Mouse (Mus musculus): ENCODE results near the gene Armcx1. TPM values are rescaled to one million over a fixed set of nuclear protein-coding genes. Genes with fewer than 3 reads are reported as not detected.
A peak's percentile ranks its signal among the peaks of the same experiment; 100 is the strongest.
"Not testable (repeated sequence)": the region's sequence is repeated elsewhere in the genome, so short reads cannot be mapped to it uniquely, and the experiment has no call there.

Armcx1 gene
- polyA plus RNA-seq, 1 experiment, result 2.8 TPM

- H3K4me3 ChIP-seq (ENCODE audit: control insufficient read depth, insufficient read depth, low read length), result no peak overlapping the region
- H3K27ac ChIP-seq (ENCODE audit: control insufficient read depth, insufficient read depth, low read length), result no peak overlapping the region
- TF ChIP-seq POLR2A (IDR thresholded peaks at IDR 0.05; ENCODE audit: control insufficient read depth, extremely low read depth, insufficient read depth, low read length, poor library complexity), result no peak
- no peak for TF ChIP-seq CTCF (IDR thresholded peaks at IDR 0.05; ENCODE audit: borderline replicate concordance, control insufficient read depth, extremely low read depth, insufficient read depth, low read length, poor library complexity)
- no peaks in the 10 kb centered on the region for H3K36me3 ChIP-seq (ENCODE audit: control insufficient read depth, insufficient read depth, low read length)
- H3K27me3 ChIP-seq (ENCODE audit: control insufficient read depth, insufficient read depth, low read length), result no peaks in the 10 kb centered on the region
- H3K4me1 ChIP-seq (replicated peaks; ENCODE audit: control insufficient read depth, insufficient read depth, low read length), result peaks cover 6% of the 10 kb centered on the region
- no peak for DNase-seq
- 60% methylated on average over 4 of the region's 4 CpGs for WGBS
Observed at GRCm38 (mm10) chrX:134752584-134752983, 34.8 kb downstream of the Armcx1 start.

GRCm38 (mm10) chrX:134756434-134757292, 38.9 kb downstream of the Armcx1 start, which contains the start of gene Armcx3:
Gene Armcx3 (plus strand): TSS chrX:134756595.
- Histone ChIP-seq H3K4me1 (replicated peaks; ENCODE audit: control insufficient read depth, insufficient read depth, low read length) (peaks cover 4% of the 10 kb centered on the region), H3K27me3 (ENCODE audit: control insufficient read depth, insufficient read depth, low read length) (no peaks in the 10 kb centered on the region), H3K36me3 (ENCODE audit: control insufficient read depth, insufficient read depth, low read length) (no peaks in the 10 kb centered on the region), H3K27ac (ENCODE audit: control insufficient read depth, insufficient read depth, low read length) (no peak within 1 kb of the TSS), H3K4me3 (ENCODE audit: control insufficient read depth, insufficient read depth, low read length) (peak within 1 kb of the TSS; percentile 99)
- DNase-seq, result peak; percentile 57
- WGBS, result under 1% methylated on average over 45 of the region's 46 CpGs
- TF ChIP-seq POLR2A (IDR thresholded peaks at IDR 0.05; ENCODE audit: control insufficient read depth, extremely low read depth, insufficient read depth, low read length, poor library complexity) (no peak), CTCF (IDR thresholded peaks at IDR 0.05; ENCODE audit: borderline replicate concordance, control insufficient read depth, extremely low read depth, insufficient read depth, low read length, poor library complexity) (no peak)

DNA sequence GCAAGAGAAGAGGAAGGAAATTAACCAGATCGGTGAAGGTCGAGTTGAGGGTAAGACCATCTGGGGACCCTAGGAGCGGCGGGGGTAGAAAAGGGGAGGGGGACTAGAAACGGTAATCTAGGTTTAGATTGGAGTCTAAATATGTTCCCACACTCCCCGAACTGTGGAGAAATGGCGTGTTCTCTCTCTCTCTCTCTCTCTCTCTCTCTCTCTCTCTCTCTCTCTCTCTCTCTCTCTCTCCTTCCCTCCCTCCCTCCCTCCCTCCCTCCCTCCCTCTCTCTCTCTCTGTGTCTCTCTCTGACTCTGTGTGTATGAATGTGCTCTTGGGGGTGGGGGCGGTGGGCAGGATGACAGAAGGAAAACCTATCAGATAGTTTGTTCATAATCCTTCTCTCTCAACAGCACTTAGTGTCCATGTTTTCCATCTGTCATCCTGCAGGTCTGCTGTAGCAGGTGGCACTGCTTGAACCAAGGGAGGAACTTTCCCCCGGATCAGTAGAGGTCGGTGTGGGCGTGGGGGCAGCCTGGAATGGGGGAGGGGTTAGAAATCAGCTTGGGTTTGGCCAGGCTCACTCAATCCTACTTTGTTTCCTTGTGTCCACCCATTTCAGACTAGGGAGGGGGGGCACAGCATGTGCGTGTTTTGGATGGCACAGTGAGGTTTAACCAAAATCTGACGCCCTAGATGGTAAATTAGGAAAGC, 39.7 kb downstream of the Armcx1 start:
- no peak for DNase-seq
- Histone ChIP-seq H3K27me3 (ENCODE audit: control insufficient read depth, insufficient read depth, low read length) (no peaks in the 10 kb centered on the region), H3K36me3 (ENCODE audit: control insufficient read depth, insufficient read depth, low read length) (no peaks in the 10 kb centered on the region), H3K4me1 (replicated peaks; ENCODE audit: control insufficient read depth, insufficient read depth, low read length) (peaks cover 4% of the 10 kb centered on the region), H3K4me3 (ENCODE audit: control insufficient read depth, insufficient read depth, low read length) (peak overlapping the region; percentile 99), H3K27ac (ENCODE audit: control insufficient read depth, insufficient read depth, low read length) (no peak overlapping the region)
- WGBS, result 14% methylated on average over 13 of the region's 13 CpGs
- TF ChIP-seq CTCF (IDR thresholded peaks at IDR 0.05; ENCODE audit: borderline replicate concordance, control insufficient read depth, extremely low read depth, insufficient read depth, low read length, poor library complexity) (no peak), POLR2A (IDR thresholded peaks at IDR 0.05; ENCODE audit: control insufficient read depth, extremely low read depth, insufficient read depth, low read length, poor library complexity) (no peak)

DNA sequence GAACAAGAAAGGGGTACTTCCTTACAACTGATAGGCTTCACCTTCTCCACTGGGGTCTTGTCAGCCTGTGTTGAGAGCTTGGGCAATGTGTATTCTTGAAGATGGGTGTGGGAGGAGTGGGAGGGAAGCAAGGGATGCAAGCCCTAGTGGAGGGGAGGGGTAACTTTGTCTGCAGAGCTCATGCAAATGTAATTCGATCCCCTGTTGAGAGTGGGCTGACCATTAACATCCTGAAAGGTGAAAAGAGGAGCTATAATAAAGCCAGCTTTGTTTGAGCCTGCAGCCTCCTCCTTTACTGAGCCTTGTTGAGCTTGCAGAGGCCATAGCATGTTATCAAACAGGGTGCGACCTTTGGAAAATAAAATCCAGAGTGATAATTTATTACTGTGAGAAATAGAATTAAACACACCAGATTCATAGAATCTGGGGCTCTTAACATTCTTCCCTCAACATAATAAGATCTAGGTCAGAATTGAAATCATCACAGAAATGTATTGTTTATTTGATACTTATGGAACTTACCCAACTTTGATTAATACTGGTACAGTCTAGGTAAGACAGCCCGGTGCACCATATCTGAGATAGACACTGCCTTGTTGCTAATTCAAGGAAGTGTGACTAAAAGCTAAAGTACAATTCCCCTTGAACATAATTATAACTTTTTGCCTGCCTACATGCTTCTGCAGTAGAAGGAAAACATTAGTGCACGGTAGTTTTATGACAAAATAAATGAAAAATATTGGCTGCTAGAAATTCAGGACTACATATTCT, 45.9 kb downstream of the Armcx1 start:
- 73% methylated on average over 4 of the region's 4 CpGs for WGBS
- not testable (repeated sequence) for H3K4me3 ChIP-seq (ENCODE audit: control insufficient read depth, insufficient read depth, low read length); DNase-seq

More for the DNA sequence above, 45.9 kb downstream of the Armcx1 start:
- H3K36me3 ChIP-seq (ENCODE audit: control insufficient read depth, insufficient read depth, low read length); H3K27ac ChIP-seq (ENCODE audit: control insufficient read depth, insufficient read depth, low read length); H3K4me1 ChIP-seq (replicated peaks; ENCODE audit: control insufficient read depth, insufficient read depth, low read length); H3K27me3 ChIP-seq (ENCODE audit: control insufficient read depth, insufficient read depth, low read length): not testable (repeated sequence)

Other genes starting within 250 kb of the Armcx1 start
- gene Taf7l, start 241.5 kb upstream of the Armcx1 start, polyA plus RNA-seq (2012; rRNA removed), result not detected in 2 replicates
- gene Timm8a1, start 176.1 kb upstream of the Armcx1 start, polyA plus RNA-seq (2012; rRNA removed), result 1.8 TPM in 2 replicates
- gene Btk, start 134.4 kb upstream of the Armcx1 start, polyA plus RNA-seq (2012; rRNA removed), result 1.4 and 1.5 TPM in 2 replicates
- gene Rpl36a, start 132.3 kb upstream of the Armcx1 start, polyA plus RNA-seq (2012; rRNA removed), result 157 and 177 TPM in 2 replicates
- gene Gla, start 116.8 kb upstream of the Armcx1 start, polyA plus RNA-seq (2012; rRNA removed), result 2.0 TPM in 2 replicates
- 15.9 and 18.2 TPM in 2 replicates for gene Hnrnph2, start 116.8 kb upstream of the Armcx1 start, polyA plus RNA-seq (2012; rRNA removed)
- gene Armcx4, start 31.4 kb upstream of the Armcx1 start, polyA plus RNA-seq (2012; rRNA removed), result 0.70 and 0.73 TPM in 2 replicates
- gene Armcx6, start 33.5 kb downstream of the Armcx1 start, polyA plus RNA-seq (2012; rRNA removed), result 3.4 and 4.0 TPM in 2 replicates
- 3.8 and 5.8 TPM in 2 replicates for gene Armcx3, start 38.6 kb downstream of the Armcx1 start, polyA plus RNA-seq (2012; rRNA removed)
- 15.9 and 16.9 TPM in 2 replicates for gene Armcx2, start 91.3 kb downstream of the Armcx1 start, polyA plus RNA-seq (2012; rRNA removed)
- 0.11 TPM in 1 of 2 replicates, not detected in the other for gene Nxf2, start 246.8 kb downstream of the Armcx1 start, polyA plus RNA-seq (2012; rRNA removed)